Mouse (Mus musculus) midbrain, embryonic 15.5 days (tissue): ENCODE results near the gene Fau. TPM values are rescaled to one million over a fixed set of nuclear protein-coding genes. Genes with fewer than 3 reads are reported as not detected.

Source experiments
- ATAC-seq: fragments of 200-750 bp; cut with Nextera tagmentation; replicated peaks from 2 replicates; pipeline ENCODE4 v1.8.0; 2017; ENCODE audit warnings: moderate TSS enrichment
- H3K27ac ChIP-seq: fragments of 300-500 bp; sonication (generic); 2 replicates; pipeline ENCODE4 v1.5.1; 2015; ENCODE audit warnings: mild to moderate bottlenecking, inconsistent platforms
- H3K27me3 ChIP-seq: fragments of 300-500 bp; sonication (generic); replicated peaks from 2 replicates; pipeline ENCODE4 v1.6.1; 2015; ENCODE audit warnings: inconsistent platforms
- H3K36me3 ChIP-seq: fragments of 300-500 bp; sonication (generic); replicated peaks from 2 replicates; pipeline ENCODE4 v1.6.1; 2015; ENCODE audit warnings: inconsistent platforms
- H3K4me1 ChIP-seq: fragments of 300-500 bp; sonication (generic); 2 replicates; pipeline ENCODE4 v1.6.1; 2015; ENCODE audit warnings: inconsistent platforms
- H3K4me2 ChIP-seq: fragments of 300-500 bp; sonication (generic); 2 replicates; pipeline ENCODE4 v1.6.1; 2015; ENCODE audit warnings: inconsistent platforms, mild to moderate bottlenecking, moderate library complexity
- H3K4me3 ChIP-seq: fragments of 300-500 bp; sonication (generic); 2 replicates; pipeline ENCODE4 v1.5.1; 2015; ENCODE audit warnings: mild to moderate bottlenecking, inconsistent platforms
- H3K9ac ChIP-seq: fragments of 300-500 bp; sonication (generic); 2 replicates; pipeline ENCODE4 v1.6.1; 2015; ENCODE audit warnings: mild to moderate bottlenecking, inconsistent platforms
- H3K9me3 ChIP-seq: fragments of 300-500 bp; sonication (generic); 2 replicates; pipeline ENCODE4 v1.6.1; 2016; ENCODE audit warnings: inconsistent platforms
- WGBS: fragments of 180-500 bp; shearing (Covaris S2); methylation state at CpG from one replicate; pipeline ENCODE4 v1.1.7; 2015; ENCODE audit warnings: mixed read lengths; 5-methylcytosine and 5-hydroxymethylcytosine counted together
- polyA plus RNA-seq: library from polyadenylated mRNA; unstranded; fragments of >200 nt; fragmentation: Nextera tagmentation; extraction: Ambion mirVana; gene quantifications from 2 replicates; pipeline ENCODE4 v1.2.1, GENCODE M21; 2015

Fau gene
- polyA plus RNA-seq = 459 and 483 TPM in 2 replicates

- H3K4me1 ChIP-seq = peaks cover 37% of the 10 kb centered on the region
- ATAC-seq = peak; percentile 87
- peak within 1 kb of the TSS; percentile 81 for H3K9ac ChIP-seq
- peak within 1 kb of the TSS; percentile 66 for H3K4me3 ChIP-seq
- WGBS = under 1% methylated on average over 63 of the region's 63 CpGs
- H3K36me3 ChIP-seq = peaks cover 21% of the 10 kb centered on the region
- H3K27ac ChIP-seq = peak within 1 kb of the TSS; percentile 80
- no peaks in the 10 kb centered on the region for H3K9me3 ChIP-seq
- no peaks in the 10 kb centered on the region for H3K27me3 ChIP-seq
- H3K4me2 ChIP-seq = peak within 1 kb of the TSS; percentile 82
These were observed at the start of gene Fau, which contains the start of gene Mrpl49 for GRCm38 (mm10) chr19:6057313-6058096. Gene Fau (plus strand): TSS chr19:6057844. Gene Mrpl49 (minus strand): TSS chr19:6057785.

GRCm38 (mm10) chr19:6009137-6009536, 48.5 kb upstream of the Fau start:
- no peak overlapping the region for H3K4me2 ChIP-seq
- WGBS = 68% methylated on average over 8 of the region's 8 CpGs
- no peak overlapping the region for H3K4me3 ChIP-seq
- no peak for ATAC-seq
- no peak overlapping the region for H3K9ac ChIP-seq
- H3K4me1 ChIP-seq = no peaks in the 10 kb centered on the region
- no peaks in the 10 kb centered on the region for H3K36me3 ChIP-seq
- H3K27ac ChIP-seq = no peak overlapping the region
- H3K9me3 ChIP-seq = no peaks in the 10 kb centered on the region
- H3K27me3 ChIP-seq = no peaks in the 10 kb centered on the region

- H3K4me2 ChIP-seq = no peak overlapping the region
- no peak overlapping the region for H3K9ac ChIP-seq
- no peak overlapping the region for H3K27ac ChIP-seq
- peaks cover 14% of the 10 kb centered on the region for H3K4me1 ChIP-seq
- WGBS = 88% methylated on average over 10 of the region's 10 CpGs
- H3K9me3 ChIP-seq = no peaks in the 10 kb centered on the region
- H3K36me3 ChIP-seq = no peaks in the 10 kb centered on the region
- no peak for ATAC-seq
- H3K4me3 ChIP-seq = no peak overlapping the region
- H3K27me3 ChIP-seq = peaks cover 21% of the 10 kb centered on the region
These were observed 44.0 kb upstream of the Fau start for GRCm38 (mm10) chr19:6013691-6014090.

- Histone ChIP-seq H3K9ac (peak overlapping the region; percentile 47), H3K4me3 (peak overlapping the region; percentile 46), H3K9me3 (no peaks in the 10 kb centered on the region), H3K4me2 (peak overlapping the region; percentile 78), H3K27me3 (peaks cover 21% of the 10 kb centered on the region), H3K4me1 (peaks cover 14% of the 10 kb centered on the region), H3K36me3 (no peaks in the 10 kb centered on the region), H3K27ac (no peak overlapping the region)
- 2% methylated on average over 18 of the region's 18 CpGs for WGBS
- ATAC-seq = peak; percentile 66; the same call in 1 of the 2 replicates
These were observed 42.6 kb upstream of the Fau start for GRCm38 (mm10) chr19:6014991-6015510.

- peak; percentile 83 for ATAC-seq
- H3K4me2 ChIP-seq = peak within 1 kb of the TSS; percentile 78
- H3K9ac ChIP-seq = peak within 1 kb of the TSS; percentile 47
- no peak within 1 kb of the TSS for H3K27ac ChIP-seq
- WGBS = 2% methylated on average over 40 of the region's 40 CpGs
- peak within 1 kb of the TSS; percentile 46 for H3K4me3 ChIP-seq
- H3K36me3 ChIP-seq = no peaks in the 10 kb centered on the region
- no peaks in the 10 kb centered on the region for H3K9me3 ChIP-seq
- peaks cover 21% of the 10 kb centered on the region for H3K27me3 ChIP-seq
- peaks cover 14% of the 10 kb centered on the region for H3K4me1 ChIP-seq
These were observed 41.9 kb upstream of the Fau start, which contains the start of gene Capn1 for GRCm38 (mm10) chr19:6015511-6016315. Gene Capn1 (minus strand): TSS chr19:6015897.

GRCm38 (mm10) chr19:6016532-6016931, 41.1 kb upstream of the Fau start:
- peaks cover 21% of the 10 kb centered on the region for H3K27me3 ChIP-seq
- H3K4me2 ChIP-seq = no peak overlapping the region
- H3K4me1 ChIP-seq = peaks cover 14% of the 10 kb centered on the region
- no peaks in the 10 kb centered on the region for H3K9me3 ChIP-seq
- no peak overlapping the region for H3K9ac ChIP-seq
- no peak overlapping the region for H3K27ac ChIP-seq
- ATAC-seq = no peak
- no peak overlapping the region for H3K4me3 ChIP-seq
- no peaks in the 10 kb centered on the region for H3K36me3 ChIP-seq
- 34% methylated on average over 7 of the region's 7 CpGs for WGBS

GRCm38 (mm10) chr19:6018142-6019089, 39.2 kb upstream of the Fau start:
- H3K9me3 ChIP-seq = no peaks in the 10 kb centered on the region
- peaks cover 14% of the 10 kb centered on the region for H3K4me1 ChIP-seq
- H3K4me3 ChIP-seq = no peak overlapping the region
- no peak for ATAC-seq
- no peaks in the 10 kb centered on the region for H3K36me3 ChIP-seq
- WGBS = 29% methylated on average over 15 of the region's 15 CpGs
- H3K27me3 ChIP-seq = peaks cover 21% of the 10 kb centered on the region
- H3K27ac ChIP-seq = no peak overlapping the region
- no peak overlapping the region for H3K9ac ChIP-seq
- H3K4me2 ChIP-seq = no peak overlapping the region

- no peaks in the 10 kb centered on the region for H3K36me3 ChIP-seq
- H3K4me2 ChIP-seq = no peak overlapping the region
- no peak for ATAC-seq
- no peak overlapping the region for H3K9ac ChIP-seq
- 60% methylated on average over 3 of the region's 3 CpGs for WGBS
- H3K27me3 ChIP-seq = peaks cover 16% of the 10 kb centered on the region
- H3K4me1 ChIP-seq = peaks cover 6% of the 10 kb centered on the region; the same call in 1 of the 2 replicates
- H3K27ac ChIP-seq = no peak overlapping the region
- no peaks in the 10 kb centered on the region for H3K9me3 ChIP-seq
- H3K4me3 ChIP-seq = no peak overlapping the region
These were observed 37.4 kb upstream of the Fau start for GRCm38 (mm10) chr19:6020276-6020675.

- no peaks in the 10 kb centered on the region for H3K9me3 ChIP-seq
- no peak overlapping the region for H3K27ac ChIP-seq
- H3K27me3 ChIP-seq = no peaks in the 10 kb centered on the region
- no peak overlapping the region for H3K4me3 ChIP-seq
- no peak for ATAC-seq
- H3K4me2 ChIP-seq = no peak overlapping the region
- H3K9ac ChIP-seq = no peak overlapping the region
- no peaks in the 10 kb centered on the region for H3K36me3 ChIP-seq
- 67% methylated on average over 8 of the region's 8 CpGs for WGBS
- H3K4me1 ChIP-seq = no peaks in the 10 kb centered on the region
These were observed 34.6 kb upstream of the Fau start for GRCm38 (mm10) chr19:6023059-6023458.

GRCm38 (mm10) chr19:6023930-6024329, 33.7 kb upstream of the Fau start:
- H3K4me3 ChIP-seq = no peak overlapping the region
- no peaks in the 10 kb centered on the region for H3K36me3 ChIP-seq
- H3K9ac ChIP-seq = no peak overlapping the region
- no peaks in the 10 kb centered on the region for H3K4me1 ChIP-seq
- no peak overlapping the region for H3K4me2 ChIP-seq
- ATAC-seq = no peak
- no peaks in the 10 kb centered on the region for H3K27me3 ChIP-seq
- H3K27ac ChIP-seq = no peak overlapping the region
- WGBS = 85% methylated on average over 7 of the region's 7 CpGs
- no peaks in the 10 kb centered on the region for H3K9me3 ChIP-seq

GRCm38 (mm10) chr19:6028991-6029390, 28.7 kb upstream of the Fau start:
- Histone ChIP-seq H3K27me3 (no peaks in the 10 kb centered on the region), H3K4me1 (no peaks in the 10 kb centered on the region), H3K9me3 (no peaks in the 10 kb centered on the region), H3K27ac (no peak overlapping the region), H3K4me3 (no peak overlapping the region), H3K9ac (no peak overlapping the region), H3K4me2 (no peak overlapping the region), H3K36me3 (no peaks in the 10 kb centered on the region)
- WGBS = 86% methylated on average over 6 of the region's 6 CpGs
- ATAC-seq = no peak
